Mouse (Mus musculus) forebrain, embryonic 11.5 days (tissue): Measurements from ENCODE around the gene Flot2. TPM values are rescaled to one million over a fixed set of nuclear protein-coding genes. Genes with fewer than 3 reads are reported as not detected.

Source experiments
- ATAC-seq: fragments of 200-750 bp; cut with Nextera tagmentation; replicated peaks from 2 replicates; pipeline ENCODE4 v1.8.0; 2017; ENCODE audit warnings: moderate TSS enrichment; ENCODE audit not compliant: low FRiP score
- DNase-seq: peaks from one replicate; pipeline ENCODE4 v3.0.0-alpha.2; 2017; ENCODE audit warnings: low spot score
- H3K27ac ChIP-seq: fragments of 300-500 bp; sonication (generic); 2 replicates; pipeline ENCODE4 v1.5.1; 2014; ENCODE audit warnings: low read depth, low read length
- H3K27me3 ChIP-seq: fragments of 300-500 bp; sonication (generic); 2 replicates; pipeline ENCODE4 v1.6.1; 2014; ENCODE audit warnings: mild to moderate bottlenecking, low read length, mixed read lengths; ENCODE audit not compliant: control insufficient read depth, insufficient read depth
- H3K36me3 ChIP-seq: fragments of 300-500 bp; sonication (generic); 2 replicates; pipeline ENCODE4 v1.6.1; 2014; ENCODE audit warnings: mild to moderate bottlenecking, low read length, moderate library complexity, mixed read lengths; ENCODE audit not compliant: control insufficient read depth, insufficient read depth
- H3K4me1 ChIP-seq: fragments of 300-500 bp; sonication (generic); replicated peaks from 2 replicates; pipeline ENCODE4 v1.6.1; 2014; ENCODE audit warnings: low read length, mixed read lengths; ENCODE audit not compliant: control insufficient read depth, insufficient read depth
- H3K4me2 ChIP-seq: fragments of 300-500 bp; sonication (generic); 2 replicates; pipeline ENCODE4 v1.6.1; 2014; ENCODE audit warnings: low read depth, mild to moderate bottlenecking, low read length, moderate library complexity, mixed read lengths; ENCODE audit not compliant: severe bottlenecking
- H3K4me3 ChIP-seq: fragments of 300-500 bp; sonication (generic); 2 replicates; pipeline ENCODE4 v1.5.1; 2014; ENCODE audit warnings: low read depth, low read length
- H3K9ac ChIP-seq: fragments of 300-500 bp; sonication (generic); 2 replicates; pipeline ENCODE4 v1.6.1; 2014; ENCODE audit warnings: low read length
- H3K9me3 ChIP-seq: fragments of 300-500 bp; sonication (generic); 2 replicates; pipeline ENCODE4 v1.6.1; 2016; ENCODE audit warnings: low read length, mixed read lengths; ENCODE audit not compliant: control insufficient read depth
- WGBS: fragments of 180-500 bp; shearing (Covaris S2); extraction: QIAGEN DNeasy Blood & Tissue Kit; methylation state at CpG from one replicate; pipeline ENCODE4 v1.1.7; 2014; 5-methylcytosine and 5-hydroxymethylcytosine counted together
- polyA plus RNA-seq: library from polyadenylated mRNA; unstranded; fragments of >200 nt; fragmentation: Nextera tagmentation; extraction: Ambion mirVana; gene quantifications from 2 replicates; pipeline ENCODE4 v1.2.1, GENCODE M21; 2014

Gene Flot2
- polyA plus RNA-seq, 1 experiment from 2014 or later, result 71.2 TPM

DNA sequence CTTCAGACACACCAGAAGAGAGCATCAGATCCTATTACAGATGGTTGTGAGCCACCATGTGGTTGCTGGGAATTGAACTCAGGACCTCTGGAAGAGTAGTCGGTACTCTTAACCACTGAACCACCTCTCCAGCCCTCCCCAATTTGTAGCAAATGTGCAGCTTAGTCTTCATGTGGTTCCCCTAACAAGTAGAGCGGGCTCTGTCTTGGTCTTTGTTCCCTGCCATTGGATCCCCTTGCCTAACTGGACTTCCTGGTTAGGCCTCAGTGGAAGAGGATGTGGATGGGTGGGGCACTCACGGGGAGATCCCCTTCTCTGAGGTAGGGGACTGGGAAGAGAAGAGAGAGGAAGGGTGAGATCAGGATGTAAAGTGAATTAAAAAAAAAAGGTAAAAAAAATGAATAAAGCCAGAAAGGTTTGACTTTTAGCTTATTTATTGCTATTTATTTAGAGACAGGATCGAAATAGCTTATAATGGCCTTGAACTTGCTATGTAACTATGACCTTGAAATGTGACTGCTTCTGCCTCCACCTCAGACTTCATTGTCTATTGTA, 49.3 kb downstream of the Flot2 start:
- no peaks in the 10 kb centered on the region for H3K9me3 ChIP-seq
- no peak overlapping the region for H3K9ac ChIP-seq
- H3K4me2 ChIP-seq, result no peak overlapping the region
- DNase-seq (no peak), ATAC-seq (no peak)
- WGBS, result 81% methylated on average over 4 of the region's 4 CpGs
- H3K27ac ChIP-seq, result no peak overlapping the region
- H3K4me3 ChIP-seq, result no peak overlapping the region
- H3K27me3 ChIP-seq, result no peaks in the 10 kb centered on the region
- H3K4me1 ChIP-seq, result no peaks in the 10 kb centered on the region
- H3K36me3 ChIP-seq, result no peaks in the 10 kb centered on the region

DNA sequence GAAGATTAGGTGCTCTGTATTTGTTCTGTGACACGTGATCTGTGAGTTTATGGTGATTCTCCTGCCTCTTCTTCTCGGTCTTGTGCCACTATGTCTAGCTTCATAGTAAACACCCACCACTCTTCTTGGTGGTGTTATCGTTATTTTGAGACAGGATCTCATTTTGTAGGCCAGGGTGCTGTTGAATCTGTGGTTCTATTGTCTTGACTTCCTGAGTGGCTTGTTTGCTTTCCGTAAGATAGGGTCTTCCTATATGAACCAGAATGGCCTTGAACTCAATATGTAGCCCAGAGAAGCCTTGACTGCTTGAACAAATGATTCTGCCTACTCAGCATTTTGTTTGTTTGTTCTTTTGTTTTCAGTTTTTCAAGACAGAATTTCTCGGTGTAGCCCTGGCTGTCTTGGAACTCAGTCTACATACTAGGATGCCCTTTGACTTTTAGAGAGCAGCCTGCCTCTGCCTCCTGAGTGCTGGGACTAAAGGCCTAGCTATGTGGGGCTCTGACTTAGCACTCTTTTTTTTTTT, 50.1 kb downstream of the Flot2 start:
- H3K4me3 ChIP-seq, result no peak overlapping the region
- H3K27me3 ChIP-seq, result no peaks in the 10 kb centered on the region
- no peaks in the 10 kb centered on the region for H3K4me1 ChIP-seq
- 80% methylated on average over 5 of the region's 5 CpGs for WGBS
- DNase-seq (no peak), ATAC-seq (no peak)
- no peaks in the 10 kb centered on the region for H3K36me3 ChIP-seq
- no peak overlapping the region for H3K27ac ChIP-seq
- H3K4me2 ChIP-seq, result no peak overlapping the region
- H3K9ac ChIP-seq, result no peak overlapping the region
- H3K9me3 ChIP-seq, result no peaks in the 10 kb centered on the region

DNA sequence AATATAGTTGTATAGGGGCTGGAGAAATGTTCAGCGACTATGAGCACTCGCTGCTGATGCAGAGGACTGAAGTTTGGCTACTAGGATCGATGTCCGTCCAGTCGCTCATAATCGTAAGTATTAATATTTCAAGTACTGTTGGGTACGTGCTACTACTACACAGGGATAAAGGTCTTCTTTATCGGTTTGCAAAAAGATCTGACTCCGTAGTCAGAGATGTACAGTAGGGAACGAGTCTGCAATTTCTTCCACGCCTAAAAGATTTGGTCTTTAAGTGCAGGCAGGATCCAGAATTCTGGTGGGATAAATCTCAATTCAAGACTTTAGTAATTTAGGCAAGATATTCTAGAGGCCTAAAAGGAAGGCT, 56.4 kb downstream of the Flot2 start:
- Histone ChIP-seq H3K27ac (no peak overlapping the region), H3K27me3 (no peaks in the 10 kb centered on the region), H3K4me1 (peaks cover 5% of the 10 kb centered on the region), H3K4me2 (peak overlapping the region; percentile 83; the same call in 1 of the 2 replicates), H3K9me3 (no peaks in the 10 kb centered on the region), H3K36me3 (no peaks in the 10 kb centered on the region), H3K4me3 (peak overlapping the region; percentile 83), H3K9ac (peak overlapping the region; percentile 84)
- ATAC-seq, result no peak
- no peak for DNase-seq
- WGBS, result 57% methylated on average over 11 of the region's 11 CpGs

DNA sequence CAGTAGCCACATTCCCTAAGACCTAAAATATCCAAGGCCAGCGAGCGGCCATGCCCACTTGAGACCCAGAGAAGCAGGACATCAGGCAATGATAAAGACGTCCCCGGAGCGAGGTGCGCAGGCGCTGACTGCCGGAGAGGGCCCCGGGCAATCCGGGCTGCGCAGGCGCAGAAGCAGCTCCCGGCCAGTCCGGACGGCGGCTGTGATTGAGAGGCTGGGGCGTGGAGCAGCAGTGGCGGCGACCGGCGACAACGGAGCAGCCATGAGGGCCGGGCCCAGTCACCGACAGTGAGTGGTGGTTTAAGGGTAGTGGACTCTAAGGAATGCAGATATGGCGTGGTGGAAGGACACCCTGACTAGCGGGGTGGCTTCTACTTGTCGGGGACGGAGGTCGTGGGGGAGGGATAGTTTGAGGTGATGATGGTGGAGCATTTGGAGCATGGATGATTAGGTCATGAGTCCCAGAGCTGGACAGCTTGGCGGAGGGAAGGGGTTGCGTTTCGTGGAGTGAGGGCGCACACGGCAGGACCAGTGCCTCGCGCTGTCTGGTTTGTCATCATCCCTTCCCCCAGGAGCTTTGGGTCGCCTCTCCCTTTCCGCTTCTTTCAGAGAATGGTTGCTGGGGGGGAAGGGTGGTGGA, 56.9 kb downstream of the Flot2 start, which contains the start of gene Fam222b:
Gene Fam222b, plus strand, starts transcription at position 157 of the 640 bp plus-strand sequence.
- peak; percentile 94 for ATAC-seq
- H3K27me3 ChIP-seq, result no peaks in the 10 kb centered on the region

DNA sequence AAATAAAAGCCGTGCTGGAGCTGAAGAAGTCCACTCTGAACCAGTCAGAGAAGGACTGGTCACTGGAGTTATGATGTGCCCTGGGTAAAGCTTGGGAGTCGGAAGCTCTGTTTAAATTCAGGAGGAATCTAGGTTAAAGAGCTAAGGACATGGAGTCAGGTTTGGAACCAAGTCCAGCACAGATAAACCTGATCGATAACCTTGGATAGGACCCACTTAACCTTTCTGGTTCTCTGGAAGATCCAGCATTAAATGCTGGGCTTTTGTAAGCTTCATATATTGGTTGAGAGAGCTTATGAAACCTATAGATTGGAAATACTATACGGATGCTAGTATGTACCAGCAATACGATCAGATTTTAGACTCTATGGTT, 57.4 kb downstream of the Flot2 start:
- ATAC-seq (no peak), DNase-seq (no peak)
- no peaks in the 10 kb centered on the region for H3K27me3 ChIP-seq
- peak overlapping the region; percentile 83 for H3K4me3 ChIP-seq
- H3K36me3 ChIP-seq, result no peaks in the 10 kb centered on the region
- H3K4me2 ChIP-seq, result peak overlapping the region; percentile 83
- peaks cover 5% of the 10 kb centered on the region for H3K4me1 ChIP-seq
- WGBS, result 33% methylated on average over 5 of the region's 5 CpGs
- 0 out of 2 replicates have a peak overlapping the region, but pooled peaks have one; percentile 18 for H3K27ac ChIP-seq
- no peaks in the 10 kb centered on the region for H3K9me3 ChIP-seq
- H3K9ac ChIP-seq, result peak overlapping the region; percentile 84

More for the DNA sequence above, 56.9 kb downstream of the Flot2 start, which contains the start of gene Fam222b:
- peak within 1 kb of the TSS; percentile 83 for H3K4me2 ChIP-seq
- peaks cover 5% of the 10 kb centered on the region for H3K4me1 ChIP-seq
- H3K9ac ChIP-seq, result peak within 1 kb of the TSS; percentile 84
- H3K36me3 ChIP-seq, result no peaks in the 10 kb centered on the region
- H3K4me3 ChIP-seq, result peak within 1 kb of the TSS; percentile 83
- no peaks in the 10 kb centered on the region for H3K9me3 ChIP-seq
- 0 out of 2 replicates have a peak within 1 kb of the TSS, but pooled peaks have one; percentile 18 for H3K27ac ChIP-seq
- under 1% methylated on average over 38 of the region's 38 CpGs for WGBS
- DNase-seq, result peak; percentile 96

DNA sequence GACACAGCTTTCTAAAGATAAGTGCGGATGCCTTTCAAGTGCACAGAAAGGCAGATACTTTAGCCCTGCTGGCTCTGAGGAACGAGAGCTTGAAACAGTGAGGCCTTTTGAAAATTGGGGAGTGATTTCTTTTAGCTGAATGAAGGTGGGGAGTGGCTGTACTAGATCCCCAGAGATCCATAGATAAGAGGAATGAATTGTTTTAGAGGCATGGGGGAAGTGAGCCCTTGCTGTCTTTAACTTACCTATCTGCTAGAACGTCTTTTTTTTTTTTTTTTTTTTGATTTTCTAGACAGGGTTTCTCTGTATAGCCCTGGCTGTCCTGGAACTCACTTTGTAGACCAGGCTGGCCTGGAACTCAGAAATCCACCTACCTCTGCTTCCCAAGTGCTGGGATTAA, 59.3 kb downstream of the Flot2 start:
- H3K4me1 ChIP-seq, result peaks cover 5% of the 10 kb centered on the region
- no peaks in the 10 kb centered on the region for H3K27me3 ChIP-seq
- WGBS, result 38% methylated on average over 3 of the region's 3 CpGs
- no peak overlapping the region for H3K27ac ChIP-seq
- H3K36me3 ChIP-seq, result no peaks in the 10 kb centered on the region
- no peaks in the 10 kb centered on the region for H3K9me3 ChIP-seq
- ATAC-seq (no peak), DNase-seq (no peak)
- 0 out of 2 replicates have a peak overlapping the region, but pooled peaks have one; percentile 31 for H3K4me2 ChIP-seq
- no peak overlapping the region for H3K4me3 ChIP-seq
- peak overlapping the region; percentile 35 for H3K9ac ChIP-seq

DNA sequence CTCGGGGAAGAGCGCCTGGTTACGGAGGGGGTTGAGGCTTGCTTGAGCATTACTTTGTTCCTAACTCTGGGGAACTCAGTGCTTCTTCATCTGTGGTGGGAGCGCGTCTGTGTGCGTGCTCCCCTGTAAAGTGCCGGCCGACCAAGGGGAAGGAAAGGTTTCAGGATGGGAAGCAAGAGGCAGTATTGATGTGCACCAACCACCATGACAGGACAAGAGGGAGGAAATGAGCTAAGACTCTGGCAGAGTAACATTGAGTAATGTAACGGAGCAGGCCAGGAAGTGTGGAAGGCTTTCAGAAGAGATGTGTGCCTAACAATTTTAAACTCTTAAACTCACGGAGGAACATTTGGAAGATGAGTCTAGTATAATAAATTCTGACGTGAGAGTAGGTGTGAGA, 63.0 kb downstream of the Flot2 start:
- WGBS, result 93% methylated on average over 11 of the region's 11 CpGs
- no peaks in the 10 kb centered on the region for H3K36me3 ChIP-seq
- H3K9ac ChIP-seq, result no peak overlapping the region

DNA sequence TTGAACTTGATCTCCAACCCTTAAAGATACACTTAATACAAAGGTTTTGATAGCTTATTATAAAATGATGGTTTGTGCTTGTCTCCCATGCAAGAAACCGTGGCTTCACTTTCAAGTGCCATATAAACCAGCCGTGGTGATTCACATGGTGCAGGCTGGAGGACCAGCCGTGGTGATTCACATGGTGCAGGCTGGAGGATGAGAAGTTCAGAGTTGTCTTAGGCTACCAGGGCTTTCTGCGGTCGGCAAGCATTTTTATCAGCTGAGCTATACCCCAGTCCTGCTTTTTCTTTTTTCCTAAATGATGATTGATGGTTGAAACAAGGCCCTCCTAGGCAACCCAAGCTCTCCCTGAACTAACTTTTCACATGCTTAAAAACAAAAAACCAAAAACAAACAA, 64.4 kb downstream of the Flot2 start:
- H3K4me2 ChIP-seq, result no peak overlapping the region
- no peaks in the 10 kb centered on the region for H3K4me1 ChIP-seq
- no peaks in the 10 kb centered on the region for H3K36me3 ChIP-seq
- DNase-seq (no peak), ATAC-seq (no peak)
- WGBS, result 95% methylated on average over 5 of the region's 5 CpGs
- no peak overlapping the region for H3K27ac ChIP-seq
- no peak overlapping the region for H3K4me3 ChIP-seq
- no peaks in the 10 kb centered on the region for H3K27me3 ChIP-seq
- H3K9ac ChIP-seq, result no peak overlapping the region
- H3K9me3 ChIP-seq, result no peaks in the 10 kb centered on the region

More for the DNA sequence above, 63.0 kb downstream of the Flot2 start:
- Histone ChIP-seq H3K4me3 (no peak overlapping the region), H3K4me2 (no peak overlapping the region), H3K27ac (no peak overlapping the region), H3K4me1 (peaks cover 4% of the 10 kb centered on the region), H3K9me3 (no peaks in the 10 kb centered on the region), H3K27me3 (no peaks in the 10 kb centered on the region)
- no peak for DNase-seq
- ATAC-seq, result no peak
